Mouse (Mus musculus) embryonic facial prominence, embryonic 15.5 days (tissue): ENCODE results near the gene H2-Ke6. TPM values are rescaled to one million over a fixed set of nuclear protein-coding genes. Genes with fewer than 3 reads are reported as not detected.

Source experiments
- microRNA counts: library from miRNA; unstranded; fragments of <30 nt; microRNA quantifications from one replicate; lab custom pipeline; 2016
- microRNA-seq: library from miRNA; unstranded; fragments of <30 nt; microRNA quantifications from one replicate; pipeline ENCODE4, GENCODE M21; 2016; ENCODE audit warnings: borderline number of aligned reads
- polyA plus RNA-seq: library from polyadenylated mRNA; unstranded; fragments of >200 nt; fragmentation: Nextera tagmentation; extraction: Ambion mirVana; gene quantifications from 2 replicates; pipeline ENCODE4 v1.2.1, GENCODE M21; 2015

Gene H2-Ke6
- polyA plus RNA-seq, 1 experiment from 2014 or later = 54.1 TPM

MicroRNAs within 50 kb of the gene (microRNA counts, 519-probe panel; counts per million panel counts)
- 1,314 counts per million, percentile 7 among the panel's probes with 10 or more counts for microRNA mmu-miR-219 (lab: Ali Mortazavi, UCI)

Small RNA genes lying within 50 kb of the gene (microRNA-seq; reads per million reads assigned to microRNA genes)
- gene Mir219a-1 (0.86 reads per million), gene Mir219c (not detected)

Other genes starting within 250 kb of the H2-Ke6 start
- 58.8 and 67.2 TPM in 2 replicates for gene Angptl4, start 246.2 kb downstream of the H2-Ke6 start, polyA plus RNA-seq
- 45.3 and 45.8 TPM in 2 replicates for gene Kank3, start 217.5 kb downstream of the H2-Ke6 start, polyA plus RNA-seq
- gene Rps28, start 203.5 kb downstream of the H2-Ke6 start, polyA plus RNA-seq = 998 and 1,000 TPM in 2 replicates
- 432 and 453 TPM in 2 replicates for gene Ndufa7, start 203.5 kb downstream of the H2-Ke6 start, polyA plus RNA-seq
- gene Cd320, start 185.0 kb downstream of the H2-Ke6 start, polyA plus RNA-seq = 57.3 and 59.6 TPM in 2 replicates
- not detected in 2 replicates for gene Gm7029, start 154.2 kb downstream of the H2-Ke6 start, polyA plus RNA-seq
- 6.7 and 6.8 TPM in 2 replicates for gene Kifc1, start 137.4 kb downstream of the H2-Ke6 start, polyA plus RNA-seq
- 0.55 and 0.58 TPM in 2 replicates for gene Platr17, start 122.9 kb downstream of the H2-Ke6 start, polyA plus RNA-seq
- gene Daxx, start 118.6 kb downstream of the H2-Ke6 start, polyA plus RNA-seq = 48.5 and 51.7 TPM in 2 replicates
- gene Tapbp, start 112.2 kb downstream of the H2-Ke6 start, polyA plus RNA-seq = 40.2 and 49.3 TPM in 2 replicates
- 15.8 and 17.8 TPM in 2 replicates for gene Zbtb22, start 112.2 kb downstream of the H2-Ke6 start, polyA plus RNA-seq
- 57.1 and 64.4 TPM in 2 replicates for gene Rgl2, start 98.5 kb downstream of the H2-Ke6 start, polyA plus RNA-seq
- gene Pfdn6, start 87.7 kb downstream of the H2-Ke6 start, polyA plus RNA-seq = 145 and 163 TPM in 2 replicates
- 36.2 and 36.5 TPM in 2 replicates for gene Wdr46, start 87.4 kb downstream of the H2-Ke6 start, polyA plus RNA-seq
- gene B3galt4, start 76.6 kb downstream of the H2-Ke6 start, polyA plus RNA-seq = 6.0 and 8.5 TPM in 2 replicates
- gene Vps52, start 72.2 kb downstream of the H2-Ke6 start, polyA plus RNA-seq = 48.9 and 57.2 TPM in 2 replicates
- gene Rps18, start 72.1 kb downstream of the H2-Ke6 start, polyA plus RNA-seq = 1,731 and 1,878 TPM in 2 replicates
- gene H2-K1, start 27.7 kb downstream of the H2-Ke6 start, polyA plus RNA-seq = 29.0 and 31.1 TPM in 2 replicates
- 26.0 and 26.9 TPM in 2 replicates for gene Ring1, start 3.4 kb downstream of the H2-Ke6 start, polyA plus RNA-seq
- gene Slc39a7, start 3.6 kb upstream of the H2-Ke6 start, polyA plus RNA-seq = 229 and 234 TPM in 2 replicates
- 53.0 and 54.6 TPM in 2 replicates for gene Rxrb, start 3.8 kb upstream of the H2-Ke6 start, polyA plus RNA-seq
- 53.2 and 64.3 TPM in 2 replicates for gene Col11a2, start 11.4 kb upstream of the H2-Ke6 start, polyA plus RNA-seq
- 0.54 and 0.89 TPM in 2 replicates for gene H2-Oa, start 64.3 kb upstream of the H2-Ke6 start, polyA plus RNA-seq
- gene H2-DMa, start 91.5 kb upstream of the H2-Ke6 start, polyA plus RNA-seq = 14.0 and 15.3 TPM in 2 replicates
- gene Brd2, start 94.6 kb upstream of the H2-Ke6 start, polyA plus RNA-seq = 118 and 122 TPM in 2 replicates
- 0.61 and 0.93 TPM in 2 replicates for gene H2-DMb2, start 115.2 kb upstream of the H2-Ke6 start, polyA plus RNA-seq
- gene H2-DMb1, start 125.0 kb upstream of the H2-Ke6 start, polyA plus RNA-seq = 3.2 and 3.8 TPM in 2 replicates
- 10.7 and 11.9 TPM in 2 replicates for gene Tap1, start 159.5 kb upstream of the H2-Ke6 start, polyA plus RNA-seq
- gene Psmb9, start 159.7 kb upstream of the H2-Ke6 start, polyA plus RNA-seq = 3.3 and 4.4 TPM in 2 replicates
- gene Psmb8, start 169.7 kb upstream of the H2-Ke6 start, polyA plus RNA-seq = 10.0 and 11.2 TPM in 2 replicates
- 6.4 and 7.5 TPM in 2 replicates for gene Tap2, start 175.5 kb upstream of the H2-Ke6 start, polyA plus RNA-seq
- 0.17 and 0.43 TPM in 2 replicates for gene H2-Ob, start 210.8 kb upstream of the H2-Ke6 start, polyA plus RNA-seq
- 10.8 and 11.7 TPM in 2 replicates for gene H2-Ab1, start 229.6 kb upstream of the H2-Ke6 start, polyA plus RNA-seq